Mouse (Mus musculus) stomach, embryonic 16.5 days (tissue): ENCODE measurements around the gene Scamp1. TPM values are rescaled to one million over a fixed set of nuclear protein-coding genes. Genes with fewer than 3 reads are reported as not detected.

Experiments
- ATAC-seq: fragments of 200-750 bp; cut with Nextera tagmentation; 2 replicates; pipeline ENCODE4 v1.8.0; 2017; ENCODE audit warnings: moderate number of reproducible peaks, moderate TSS enrichment; ENCODE audit not compliant: insufficient read depth, low FRiP score
- H3K27ac ChIP-seq: fragments of 300-500 bp; sonication (generic); 2 replicates; pipeline ENCODE4 v1.5.1; 2014; ENCODE audit warnings: low read length
- H3K27me3 ChIP-seq: fragments of 300-500 bp; sonication (generic); 2 replicates; pipeline ENCODE4 v1.6.1; 2014; ENCODE audit warnings: low read length, control low read depth, mixed read lengths; ENCODE audit not compliant: control insufficient read depth, insufficient read depth
- H3K36me3 ChIP-seq: fragments of 300-500 bp; sonication (generic); 2 replicates; pipeline ENCODE4 v1.6.1; 2014; ENCODE audit warnings: low read length; ENCODE audit not compliant: control insufficient read depth, insufficient read depth
- H3K4me1 ChIP-seq: fragments of 300-500 bp; sonication (generic); 2 replicates; pipeline ENCODE4 v1.6.1; 2014; ENCODE audit warnings: low read length, control low read depth, mixed read lengths; ENCODE audit not compliant: control insufficient read depth, insufficient read depth
- H3K4me2 ChIP-seq: fragments of 300-500 bp; sonication (generic); 2 replicates; pipeline ENCODE4 v1.6.1; 2014; ENCODE audit warnings: low read depth, low read length, mixed read lengths
- H3K4me3 ChIP-seq: fragments of 300-500 bp; sonication (generic); replicated peaks from 2 replicates; pipeline ENCODE4 v1.5.1; 2014; ENCODE audit warnings: mild to moderate bottlenecking, low read length
- H3K9ac ChIP-seq: fragments of 300-500 bp; sonication (generic); 2 replicates; pipeline ENCODE4 v1.6.1; 2014; ENCODE audit warnings: low read length
- H3K9me3 ChIP-seq: fragments of 300-500 bp; sonication (generic); replicated peaks from 2 replicates; pipeline ENCODE4 v1.6.1; 2016; ENCODE audit warnings: low read length, control low read depth; ENCODE audit not compliant: control insufficient read depth
- WGBS: fragments of 180-500 bp; shearing (Covaris S2); extraction: QIAGEN DNeasy Blood & Tissue Kit; methylation state at CpG from one replicate; pipeline ENCODE4 v1.1.7; 2014; 5-methylcytosine and 5-hydroxymethylcytosine counted together
- polyA plus RNA-seq: library from polyadenylated mRNA; unstranded; fragments of >200 nt; fragmentation: Nextera tagmentation; extraction: Ambion mirVana; gene quantifications from 2 replicates; pipeline ENCODE4 v1.2.1, GENCODE M21; 2015

Scamp1 gene
- polyA plus RNA-seq, 1 experiment from 2014 or later: 47.7 TPM

GRCm38 (mm10) chr13:94199829-94200228 lies 85.8 kb downstream of the Scamp1 start:
- Histone ChIP-seq H3K36me3 (no peaks in the 10 kb centered on the region), H3K4me2 (no peak overlapping the region), H3K27ac (no peak overlapping the region), H3K4me3 (no peak overlapping the region), H3K4me1 (no peaks in the 10 kb centered on the region), H3K9ac (no peak overlapping the region), H3K9me3 (no peaks in the 10 kb centered on the region), H3K27me3 (no peaks in the 10 kb centered on the region)
- 41% methylated on average over 8 of the region's 8 CpGs for WGBS
- no peak for ATAC-seq

- no peaks in the 10 kb centered on the region for H3K27me3 ChIP-seq
- H3K9me3 ChIP-seq: no peaks in the 10 kb centered on the region
These were observed 87.0 kb downstream of the Scamp1 start for GRCm38 (mm10) chr13:94198616-94199015.

GRCm38 (mm10) chr13:94193227-94193626 lies 92.4 kb downstream of the Scamp1 start:
- Histone ChIP-seq H3K9me3 (no peaks in the 10 kb centered on the region), H3K4me1 (no peaks in the 10 kb centered on the region), H3K36me3 (no peaks in the 10 kb centered on the region), H3K4me2 (no peak overlapping the region), H3K27me3 (no peaks in the 10 kb centered on the region), H3K27ac (no peak overlapping the region), H3K9ac (no peak overlapping the region), H3K4me3 (no peak overlapping the region)
- 86% methylated on average over 4 of the region's 4 CpGs for WGBS
- ATAC-seq: no peak; the same call in 1 of the 2 replicates

More at GRCm38 (mm10) chr13:94198616-94199015, 87.0 kb downstream of the Scamp1 start:
- 85% methylated on average over 6 of the region's 6 CpGs for WGBS
- Histone ChIP-seq H3K9ac (no peak overlapping the region), H3K27ac (no peak overlapping the region), H3K4me1 (no peaks in the 10 kb centered on the region), H3K36me3 (no peaks in the 10 kb centered on the region), H3K4me2 (no peak overlapping the region), H3K4me3 (no peak overlapping the region)
- no peak for ATAC-seq

- no peak overlapping the region for H3K4me3 ChIP-seq
- H3K4me1 ChIP-seq: no peaks in the 10 kb centered on the region
- no peak for ATAC-seq
- no peaks in the 10 kb centered on the region for H3K36me3 ChIP-seq
- no peak overlapping the region for H3K4me2 ChIP-seq
- no peak overlapping the region for H3K9ac ChIP-seq
- H3K27ac ChIP-seq: no peak overlapping the region
- 85% methylated on average over 1 of the region's 1 CpGs for WGBS
- H3K9me3 ChIP-seq: no peaks in the 10 kb centered on the region
- H3K27me3 ChIP-seq: no peaks in the 10 kb centered on the region
These were observed 95.3 kb downstream of the Scamp1 start for GRCm38 (mm10) chr13:94190386-94190785.

- no peak overlapping the region for H3K27ac ChIP-seq
- H3K9me3 ChIP-seq: no peaks in the 10 kb centered on the region
- no peaks in the 10 kb centered on the region for H3K36me3 ChIP-seq
These were observed 97.2 kb downstream of the Scamp1 start for GRCm38 (mm10) chr13:94188200-94189086.

GRCm38 (mm10) chr13:94185631-94186030 lies 100.0 kb downstream of the Scamp1 start:
- Histone ChIP-seq H3K4me2 (no peak overlapping the region), H3K4me3 (no peak overlapping the region), H3K9me3 (no peaks in the 10 kb centered on the region), H3K36me3 (no peaks in the 10 kb centered on the region), H3K4me1 (no peaks in the 10 kb centered on the region), H3K9ac (no peak overlapping the region), H3K27ac (no peak overlapping the region), H3K27me3 (no peaks in the 10 kb centered on the region)
- ATAC-seq: no peak
- WGBS: 85% methylated on average over 5 of the region's 6 CpGs

More at GRCm38 (mm10) chr13:94188200-94189086, 97.2 kb downstream of the Scamp1 start:
- no peaks in the 10 kb centered on the region for H3K27me3 ChIP-seq
- H3K9ac ChIP-seq: no peak overlapping the region
- 65% methylated on average over 10 of the region's 10 CpGs for WGBS
- no peak overlapping the region for H3K4me2 ChIP-seq
- ATAC-seq: no peak
- H3K4me1 ChIP-seq: no peaks in the 10 kb centered on the region
- no peak overlapping the region for H3K4me3 ChIP-seq

GRCm38 (mm10) chr13:94184726-94185456 lies 100.8 kb downstream of the Scamp1 start:
- no peaks in the 10 kb centered on the region for H3K9me3 ChIP-seq
- H3K4me3 ChIP-seq: no peak overlapping the region
- H3K27me3 ChIP-seq: no peaks in the 10 kb centered on the region
- 85% methylated on average over 10 of the region's 10 CpGs for WGBS
- ATAC-seq: no peak
- H3K9ac ChIP-seq: no peak overlapping the region
- no peak overlapping the region for H3K4me2 ChIP-seq
- no peak overlapping the region for H3K27ac ChIP-seq
- H3K36me3 ChIP-seq: no peaks in the 10 kb centered on the region
- H3K4me1 ChIP-seq: no peaks in the 10 kb centered on the region

- Histone ChIP-seq H3K9me3 (no peaks in the 10 kb centered on the region), H3K27me3 (no peaks in the 10 kb centered on the region), H3K9ac (no peak overlapping the region), H3K4me2 (no peak overlapping the region), H3K36me3 (no peaks in the 10 kb centered on the region), H3K4me3 (no peak overlapping the region), H3K27ac (no peak overlapping the region), H3K4me1 (no peaks in the 10 kb centered on the region)
- 63% methylated on average over 8 of the region's 8 CpGs for WGBS
- ATAC-seq: no peak
These were observed 102.2 kb downstream of the Scamp1 start for GRCm38 (mm10) chr13:94183372-94184021.

- no peaks in the 10 kb centered on the region for H3K27me3 ChIP-seq
- no peak overlapping the region for H3K4me2 ChIP-seq
- no peak overlapping the region for H3K4me3 ChIP-seq
- no peak overlapping the region for H3K27ac ChIP-seq
- no peak overlapping the region for H3K9ac ChIP-seq
- H3K9me3 ChIP-seq: no peaks in the 10 kb centered on the region
- ATAC-seq: no peak
- no peaks in the 10 kb centered on the region for H3K4me1 ChIP-seq
- H3K36me3 ChIP-seq: no peaks in the 10 kb centered on the region
- 81% methylated on average over 5 of the region's 5 CpGs for WGBS
These were observed 103.6 kb downstream of the Scamp1 start for GRCm38 (mm10) chr13:94182026-94182425.
